Mouse (Mus musculus): ENCODE measurements at regions not wholly inside any gene's neighbourhood (a gene's known extent, or its start where the extent isn't known, plus 50 kb on each side); places are given as distances from the start of the nearest gene placed in this dataset.

DNA sequence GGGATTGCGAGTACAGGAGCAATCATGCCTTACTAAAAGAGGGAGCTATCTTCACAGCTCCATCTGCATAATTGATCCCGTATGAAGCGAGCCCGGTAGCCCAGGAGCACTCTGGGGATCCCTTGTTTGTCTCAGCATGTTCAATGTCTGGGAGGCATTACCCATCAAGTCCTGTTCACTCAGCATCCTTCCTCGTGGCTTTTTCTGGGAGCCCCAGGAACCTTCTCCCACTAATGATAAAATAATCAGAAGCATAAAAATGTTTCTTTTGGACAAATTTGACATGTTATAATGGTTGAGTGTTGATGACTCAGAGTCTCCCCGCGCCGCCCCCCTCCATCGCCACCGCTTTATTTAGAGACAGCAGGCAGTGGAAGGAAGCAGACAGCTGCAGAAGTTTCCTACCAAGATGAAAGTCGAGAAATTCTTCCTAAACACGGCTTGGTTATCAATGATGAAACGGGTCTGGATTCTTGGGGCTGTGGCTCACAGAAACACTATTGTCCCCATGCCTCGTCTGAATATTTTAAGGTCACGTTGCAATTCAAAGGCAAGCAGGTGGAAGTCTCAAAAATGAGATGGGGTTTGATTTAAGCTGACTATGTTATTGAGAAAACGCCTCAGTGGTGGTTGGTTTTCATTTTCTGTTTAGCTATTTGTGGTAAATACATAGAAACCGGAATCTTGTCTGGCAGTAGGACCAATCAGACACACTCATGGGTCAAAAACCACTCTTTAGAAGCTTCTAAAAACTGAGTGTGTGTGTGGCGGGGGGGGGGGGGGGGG lies 289.9 kb upstream of the Gm765 start:
- TF ChIP-seq POLR2A (IDR thresholded peaks at IDR 0.05; ENCODE audit: borderline replicate concordance, insufficient read depth, low read length) (no peak), CTCF (IDR thresholded peaks at IDR 0.05; ENCODE audit: borderline replicate concordance, insufficient read depth, low read depth, low read length) (no peak)

Measured in cerebellum, adult 2 months (tissue).